Mouse (Mus musculus) right cerebral cortex, postnatal 36 days (tissue): ENCODE measurements around the gene Baz1a.

Experiments
- DNase-seq, 2 experiments: peaks; one replicate each; pipeline ENCODE4 v3.0.0; 2022; ENCODE audit warnings: low spot score in 2 of 2, mixed read lengths in 1 of 2

The Baz1a gene

GRCm38 (mm10) chr12:55013626-55014398 lies at the start of gene Baz1a:
Baz1a (minus strand) TSS chr12:55014348.
- DNase-seq, result no peak

- DNase-seq, result no peak
These were observed 48.0 kb upstream of the Baz1a start for GRCm38 (mm10) chr12:55062141-55062540.

GRCm38 (mm10) chr12:55061006-55061405 lies 46.9 kb upstream of the Baz1a start:
- no peak for DNase-seq

GRCm38 (mm10) chr12:55060212-55060898 lies 46.2 kb upstream of the Baz1a start:
- DNase-seq, result no peak

GRCm38 (mm10) chr12:55059812-55060211 lies 45.7 kb upstream of the Baz1a start:
- no peak for DNase-seq

GRCm38 (mm10) chr12:55058865-55059615 lies 44.9 kb upstream of the Baz1a start:
- DNase-seq, result no peak

- no peak for DNase-seq
These were observed 42.6 kb upstream of the Baz1a start for GRCm38 (mm10) chr12:55056703-55057102.

GRCm38 (mm10) chr12:55054551-55055241 lies 40.5 kb upstream of the Baz1a start:
- no peak for DNase-seq

GRCm38 (mm10) chr12:55053267-55053666 lies 39.1 kb upstream of the Baz1a start:
- no peak for DNase-seq

GRCm38 (mm10) chr12:55051210-55052173 lies 37.3 kb upstream of the Baz1a start:
- no peak for DNase-seq

- no peak for DNase-seq
These were observed 35.7 kb upstream of the Baz1a start for GRCm38 (mm10) chr12:55049731-55050353.

- no peak for DNase-seq
These were observed 26.9 kb upstream of the Baz1a start for GRCm38 (mm10) chr12:55041011-55041410.

- no peak for DNase-seq
These were observed 12.9 kb upstream of the Baz1a start for GRCm38 (mm10) chr12:55027088-55027487.

GRCm38 (mm10) chr12:55023284-55023683 lies 9.1 kb upstream of the Baz1a start:
- DNase-seq, result no peak

GRCm38 (mm10) chr12:55019421-55019877 lies 5.3 kb upstream of the Baz1a start:
- no peak for DNase-seq

- no peak for DNase-seq
These were observed 3.1 kb upstream of the Baz1a start for GRCm38 (mm10) chr12:55017119-55017721.

- no peak for DNase-seq
These were observed 2.4 kb upstream of the Baz1a start for GRCm38 (mm10) chr12:55016339-55017118.

- no peak for DNase-seq
These were observed 1.3 kb upstream of the Baz1a start for GRCm38 (mm10) chr12:55015428-55015827.

- no peak for DNase-seq
These were observed 1.1 kb downstream of the Baz1a start for GRCm38 (mm10) chr12:55013031-55013430.
